Mouse (Mus musculus) intestine, embryonic 16.5 days (tissue): ENCODE results near the gene Lamc3. TPM values are rescaled to one million over a fixed set of nuclear protein-coding genes. Genes with fewer than 3 reads are reported as not detected.

Experiments
- ATAC-seq: fragments of 200-750 bp; cut with Nextera tagmentation; 2 replicates; pipeline ENCODE4 v1.8.0; 2017; ENCODE audit warnings: moderate TSS enrichment, moderate library complexity
- H3K27ac ChIP-seq: fragments of 300-500 bp; sonication (generic); 2 replicates; pipeline ENCODE4 v1.5.1; 2014; ENCODE audit warnings: mild to moderate bottlenecking, low read length
- H3K27me3 ChIP-seq: fragments of 300-500 bp; sonication (generic); replicated peaks from 2 replicates; pipeline ENCODE4 v1.6.1; 2014; ENCODE audit warnings: low read length, control low read depth, mixed read lengths; ENCODE audit not compliant: control insufficient read depth, insufficient read depth
- H3K36me3 ChIP-seq: fragments of 300-500 bp; sonication (generic); 2 replicates; pipeline ENCODE4 v1.6.1; 2014; ENCODE audit warnings: low read length, control low read depth; ENCODE audit not compliant: control insufficient read depth, insufficient read depth
- H3K4me1 ChIP-seq: fragments of 300-500 bp; sonication (generic); 2 replicates; pipeline ENCODE4 v1.6.1; 2014; ENCODE audit warnings: low read length, control low read depth, mixed read lengths; ENCODE audit not compliant: control insufficient read depth, insufficient read depth
- H3K4me2 ChIP-seq: fragments of 300-500 bp; sonication (generic); 2 replicates; pipeline ENCODE4 v1.6.1; 2014; ENCODE audit warnings: low read depth, low read length, control low read depth
- H3K4me3 ChIP-seq: fragments of 300-500 bp; sonication (generic); 2 replicates; pipeline ENCODE4 v1.5.1; 2014; ENCODE audit warnings: mild to moderate bottlenecking, low read length
- H3K9ac ChIP-seq: fragments of 300-500 bp; sonication (generic); 2 replicates; pipeline ENCODE4 v1.6.1; 2014; ENCODE audit warnings: low read depth, low read length
- H3K9me3 ChIP-seq: fragments of 300-500 bp; sonication (generic); 2 replicates; pipeline ENCODE4 v1.6.1; 2016; ENCODE audit warnings: low read length, control low read depth; ENCODE audit not compliant: control insufficient read depth
- WGBS: fragments of 180-500 bp; shearing (Covaris S2); extraction: QIAGEN DNeasy Blood & Tissue Kit; methylation state at CpG from one replicate; pipeline ENCODE4 v1.1.7; 2014; 5-methylcytosine and 5-hydroxymethylcytosine counted together
- polyA plus RNA-seq: library from polyadenylated mRNA; unstranded; fragments of >200 nt; fragmentation: Nextera tagmentation; extraction: Ambion mirVana; gene quantifications from 2 replicates; pipeline ENCODE4 v1.2.1, GENCODE M21; 2015

Lamc3 gene
- 0.44 and 0.83 TPM in 2 replicates for polyA plus RNA-seq

- 6% methylated on average over 26 of the region's 26 CpGs for WGBS
- H3K9ac ChIP-seq = peak within 1 kb of the TSS; percentile 26; the same call in 1 of the 2 replicates
- peak; percentile 50 for ATAC-seq
- peaks cover 15% of the 10 kb centered on the region; the same call in 1 of the 2 replicates for H3K4me1 ChIP-seq
- H3K4me2 ChIP-seq = peak within 1 kb of the TSS; percentile 51
- peaks cover 37% of the 10 kb centered on the region for H3K27me3 ChIP-seq
- H3K4me3 ChIP-seq = peak within 1 kb of the TSS; percentile 32
- H3K27ac ChIP-seq = no peak within 1 kb of the TSS
- no peaks in the 10 kb centered on the region for H3K36me3 ChIP-seq
- no peaks in the 10 kb centered on the region for H3K9me3 ChIP-seq
Observed at GRCm38 (mm10) chr2:31887030-31887429, at the start of gene Lamc3. Lamc3 (plus strand) TSS chr2:31887291.

- Histone ChIP-seq H3K27ac (no peak overlapping the region), H3K27me3 (peaks cover 2% of the 10 kb centered on the region), H3K4me1 (peaks cover 3% of the 10 kb centered on the region; the same call in 1 of the 2 replicates), H3K4me2 (no peak overlapping the region), H3K9ac (no peak overlapping the region), H3K9me3 (no peaks in the 10 kb centered on the region), H3K4me3 (no peak overlapping the region), H3K36me3 (no peaks in the 10 kb centered on the region)
- 45% methylated on average over 1 of the region's 1 CpGs for WGBS
- ATAC-seq = peak; percentile 57
Observed at GRCm38 (mm10) chr2:31838868-31839267, 48.2 kb upstream of the Lamc3 start.

- WGBS = 6% methylated on average over 10 of the region's 10 CpGs
- no peak overlapping the region for H3K27ac ChIP-seq
- H3K4me1 ChIP-seq = peaks cover 16% of the 10 kb centered on the region
- H3K4me2 ChIP-seq = no peak overlapping the region
- no peaks in the 10 kb centered on the region for H3K9me3 ChIP-seq
- H3K27me3 ChIP-seq = peaks cover 35% of the 10 kb centered on the region
- H3K4me3 ChIP-seq = no peak overlapping the region
- H3K36me3 ChIP-seq = no peaks in the 10 kb centered on the region
- no peak overlapping the region for H3K9ac ChIP-seq
- ATAC-seq = no peak
Observed at GRCm38 (mm10) chr2:31844729-31845136, 42.4 kb upstream of the Lamc3 start.

- 1% methylated on average over 25 of the region's 26 CpGs for WGBS
- no peaks in the 10 kb centered on the region for H3K36me3 ChIP-seq
- peak overlapping the region; percentile 99 for H3K4me2 ChIP-seq
- H3K9me3 ChIP-seq = no peaks in the 10 kb centered on the region
- no peak overlapping the region for H3K27ac ChIP-seq
- H3K4me3 ChIP-seq = peak overlapping the region; percentile 62
- peaks cover 16% of the 10 kb centered on the region for H3K4me1 ChIP-seq
- H3K27me3 ChIP-seq = peaks cover 35% of the 10 kb centered on the region
- no peak for ATAC-seq
- H3K9ac ChIP-seq = peak overlapping the region; percentile 65
Observed at GRCm38 (mm10) chr2:31845512-31845895, 41.6 kb upstream of the Lamc3 start.

GRCm38 (mm10) chr2:31845896-31846691 is 41.0 kb upstream of the Lamc3 start, which contains the start of gene Fibcd1:
Fibcd1 (minus strand) TSS chr2:31846005.
- Histone ChIP-seq H3K9ac (peak within 1 kb of the TSS; percentile 65), H3K27ac (no peak within 1 kb of the TSS), H3K27me3 (peaks cover 35% of the 10 kb centered on the region), H3K4me1 (peaks cover 16% of the 10 kb centered on the region), H3K9me3 (no peaks in the 10 kb centered on the region), H3K4me3 (peak within 1 kb of the TSS; percentile 62), H3K4me2 (peak within 1 kb of the TSS; percentile 99), H3K36me3 (no peaks in the 10 kb centered on the region)
- WGBS = under 1% methylated on average over 87 of the region's 88 CpGs
- peak; percentile 29; the same call in 1 of the 2 replicates for ATAC-seq

- no peak for ATAC-seq
- peak overlapping the region; percentile 62 for H3K4me3 ChIP-seq
- WGBS = 7% methylated on average over 35 of the region's 35 CpGs
- no peaks in the 10 kb centered on the region for H3K9me3 ChIP-seq
- no peak overlapping the region for H3K27ac ChIP-seq
- peak overlapping the region; percentile 99 for H3K4me2 ChIP-seq
- H3K27me3 ChIP-seq = peaks cover 37% of the 10 kb centered on the region
- H3K4me1 ChIP-seq = peaks cover 16% of the 10 kb centered on the region
- H3K9ac ChIP-seq = peak overlapping the region; percentile 65
- H3K36me3 ChIP-seq = no peaks in the 10 kb centered on the region
Observed at GRCm38 (mm10) chr2:31846692-31847660, 40.1 kb upstream of the Lamc3 start.

GRCm38 (mm10) chr2:31847908-31848307 is 39.2 kb upstream of the Lamc3 start:
- 14% methylated on average over 6 of the region's 6 CpGs for WGBS
- Histone ChIP-seq H3K9me3 (no peaks in the 10 kb centered on the region), H3K36me3 (no peaks in the 10 kb centered on the region), H3K4me3 (no peak overlapping the region), H3K4me1 (peaks cover 16% of the 10 kb centered on the region), H3K4me2 (no peak overlapping the region), H3K9ac (no peak overlapping the region), H3K27ac (no peak overlapping the region), H3K27me3 (peaks cover 37% of the 10 kb centered on the region)
- ATAC-seq = peak; percentile 62

- H3K27ac ChIP-seq = no peak overlapping the region
- ATAC-seq = no peak
- 45% methylated on average over 12 of the region's 12 CpGs for WGBS
Observed at GRCm38 (mm10) chr2:31850141-31850540, 37.0 kb upstream of the Lamc3 start.

GRCm38 (mm10) chr2:31855991-31856390 is 31.1 kb upstream of the Lamc3 start:
- no peak overlapping the region for H3K27ac ChIP-seq
- H3K36me3 ChIP-seq = no peaks in the 10 kb centered on the region
- ATAC-seq = no peak
- 76% methylated on average over 8 of the region's 8 CpGs for WGBS
- H3K9me3 ChIP-seq = no peaks in the 10 kb centered on the region
- H3K9ac ChIP-seq = no peak overlapping the region
- 0 out of 2 replicates have a peak, but pooled peaks cover 4% of the 10 kb centered on the region for H3K27me3 ChIP-seq
- H3K4me1 ChIP-seq = peaks cover 12% of the 10 kb centered on the region; the same call in 1 of the 2 replicates
- no peak overlapping the region for H3K4me3 ChIP-seq
- H3K4me2 ChIP-seq = no peak overlapping the region

More at GRCm38 (mm10) chr2:31850141-31850540, 37.0 kb upstream of the Lamc3 start:
- Histone ChIP-seq H3K9ac (no peak overlapping the region), H3K4me3 (no peak overlapping the region), H3K4me2 (no peak overlapping the region), H3K27me3 (peaks cover 23% of the 10 kb centered on the region), H3K9me3 (no peaks in the 10 kb centered on the region), H3K4me1 (peaks cover 21% of the 10 kb centered on the region), H3K36me3 (no peaks in the 10 kb centered on the region)
